Mouse (Mus musculus) CH12.LX (cell line): ENCODE data around the gene Lbx2. TPM values are rescaled to one million over a fixed set of nuclear protein-coding genes. Genes with fewer than 3 reads are reported as not detected.

Experiments used
- DNase-seq: peaks from one replicate; pipeline ENCODE4 v3.0.0-alpha.2; 2013; ENCODE audit errors: extremely low read depth
- H3K27ac ChIP-seq: 2 replicates; pipeline ENCODE4 v1.5.1; 2012; ENCODE audit warnings: low read depth, mild to moderate bottlenecking, control low read depth, moderate library complexity; ENCODE audit not compliant: insufficient read depth
- H3K27me3 ChIP-seq: replicated peaks from 2 replicates; pipeline ENCODE3; 2012; ENCODE audit warnings: inconsistent platforms
- H3K36me3 ChIP-seq, 2 experiments: replicated peaks in 1 of 2; 2 replicates each; pipeline versions ENCODE3 to v1.6.1; 2012; ENCODE audit warnings: inconsistent platforms in 1 of 2, low read length in 1 of 2, mild to moderate bottlenecking in 1 of 2, mixed read lengths in 1 of 2, moderate library complexity in 1 of 2; ENCODE audit not compliant: control insufficient read depth in 1 of 2, insufficient read depth in 1 of 2
- H3K4me1 ChIP-seq, 2 experiments: 2 replicates each; pipeline ENCODE4 v1.6.1; 2012; ENCODE audit warnings: inconsistent platforms in 1 of 2, moderate library complexity in 1 of 2; ENCODE audit not compliant: insufficient read depth in 2 of 2, control insufficient read depth in 1 of 2
- H3K4me2 ChIP-seq: 2 replicates; pipeline ENCODE4 v1.6.1; 2012; ENCODE audit warnings: low read depth, mild to moderate bottlenecking, control low read depth; ENCODE audit not compliant: poor library complexity, insufficient read depth, severe bottlenecking
- H3K4me3 ChIP-seq, 3 experiments: fragments of 150-350 bp in 1 of 3; sonication (generic) in 1 of 3; replicated peaks in 1 of 3; 2 replicates each; pipeline versions ENCODE3 to v1.5.1; 2011 to 2012; ENCODE audit warnings: low read depth in 2 of 3, low read length in 2 of 3, mild to moderate bottlenecking in 2 of 3, moderate library complexity in 2 of 3, control low read depth in 1 of 3, improper control_type of control experiment in 1 of 3, inconsistent platforms in 1 of 3, mixed read lengths in 1 of 3; ENCODE audit not compliant: poor library complexity in 1 of 3
- H3K79me2 ChIP-seq: replicated peaks from 2 replicates; pipeline ENCODE4 v1.6.1; 2012; ENCODE audit warnings: mild to moderate bottlenecking, moderate library complexity; ENCODE audit not compliant: control insufficient read depth, poor library complexity, insufficient read depth, severe bottlenecking; ENCODE audit errors: extremely low read depth
- H3K9ac ChIP-seq: 2 replicates; pipeline ENCODE4 v1.6.1; 2012; ENCODE audit warnings: low read depth, mild to moderate bottlenecking, control low read depth, moderate library complexity; ENCODE audit not compliant: insufficient read depth
- H3K9me3 ChIP-seq: replicated peaks from 2 replicates; pipeline ENCODE3; 2012; ENCODE audit warnings: low read length, inconsistent platforms, mixed read lengths
- CHD1 ChIP-seq: IDR thresholded peaks from 2 replicates; pipeline ENCODE4 v1.6.1; 2012; ENCODE audit warnings: low read depth, low read length, improper control_type of control experiment, inconsistent platforms
- CHD2 ChIP-seq: IDR thresholded peaks from 2 replicates; pipeline ENCODE4 v1.6.1; 2011; ENCODE audit warnings: low read length, improper control_type of control experiment
- E2F4 ChIP-seq: IDR thresholded peaks from 2 replicates; pipeline ENCODE4 v1.6.1; 2011; ENCODE audit warnings: low read depth, low read length, improper control_type of control experiment; ENCODE audit not compliant: insufficient replicate concordance
- ELF1 ChIP-seq: IDR thresholded peaks from 2 replicates; pipeline ENCODE4 v1.6.1; 2014; ENCODE audit warnings: low read depth, mild to moderate bottlenecking, inconsistent platforms, low read length, improper control_type of control experiment
- HCFC1 ChIP-seq: IDR thresholded peaks from 2 replicates; pipeline ENCODE4 v1.6.1; 2012; ENCODE audit warnings: low read depth, mild to moderate bottlenecking, inconsistent platforms, low read length, improper control_type of control experiment
- IRF4 ChIP-seq: IDR thresholded peaks from 2 replicates; pipeline ENCODE4 v1.6.1; 2014; ENCODE audit warnings: low read depth, mild to moderate bottlenecking, inconsistent platforms, low read length, improper control_type of control experiment
- JUND ChIP-seq: conservative IDR thresholded peaks from 2 replicates; pipeline ENCODE4 v1.6.1; 2011; ENCODE audit warnings: low read depth, low read length, improper control_type of control experiment
- KAT2A ChIP-seq: IDR thresholded peaks from 2 replicates; pipeline ENCODE4 v1.6.1; 2012; ENCODE audit warnings: low read length, improper control_type of control experiment, inconsistent platforms; ENCODE audit not compliant: insufficient replicate concordance
- MAFK ChIP-seq: IDR thresholded peaks from 2 replicates; pipeline ENCODE4 v1.6.1; 2011; ENCODE audit warnings: low read length, improper control_type of control experiment; ENCODE audit not compliant: insufficient replicate concordance
- MAX ChIP-seq: IDR thresholded peaks from 2 replicates; pipeline ENCODE4 v1.6.1; 2011; ENCODE audit warnings: low read length, improper control_type of control experiment
- MAZ ChIP-seq: IDR thresholded peaks from 2 replicates; pipeline ENCODE4 v1.6.1; 2012; ENCODE audit warnings: low read depth, mild to moderate bottlenecking, inconsistent platforms, low read length, improper control_type of control experiment, moderate library complexity
- MEF2A ChIP-seq: IDR thresholded peaks from 2 replicates; pipeline ENCODE4 v1.6.1; 2014; ENCODE audit warnings: low read depth, mild to moderate bottlenecking, inconsistent platforms, low read length, improper control_type of control experiment, borderline replicate concordance
- MXI1 ChIP-seq: IDR thresholded peaks from 2 replicates; pipeline ENCODE4 v1.6.1; 2011; ENCODE audit warnings: mild to moderate bottlenecking, low read depth, low read length, improper control_type of control experiment
- MYC ChIP-seq: IDR thresholded peaks from 2 replicates; pipeline ENCODE4 v1.6.1; 2011; ENCODE audit warnings: low read depth, mild to moderate bottlenecking, improper control_type of control experiment, low read length
- NELFE ChIP-seq: IDR thresholded peaks from 2 replicates; pipeline ENCODE4 v1.6.1; 2011; ENCODE audit warnings: low read depth, low read length, improper control_type of control experiment
- NRF1 ChIP-seq: IDR thresholded peaks from 2 replicates; pipeline ENCODE4 v1.6.1; 2014; ENCODE audit warnings: low read depth, mild to moderate bottlenecking, inconsistent platforms, low read length, improper control_type of control experiment, moderate library complexity
- PAX5 ChIP-seq: IDR thresholded peaks from 2 replicates; pipeline ENCODE4 v1.6.1; 2012; ENCODE audit warnings: low read length, inconsistent platforms, mixed read lengths
- RCOR1 ChIP-seq: conservative IDR thresholded peaks from 2 replicates; pipeline ENCODE4 v1.6.1; 2012; ENCODE audit warnings: low read depth, mild to moderate bottlenecking, inconsistent platforms, low read length, improper control_type of control experiment
- SMC3 ChIP-seq: IDR thresholded peaks from 2 replicates; pipeline ENCODE4 v1.6.1; 2011; ENCODE audit warnings: low read depth, low read length, improper control_type of control experiment
- TBP ChIP-seq: conservative IDR thresholded peaks from 2 replicates; pipeline ENCODE4 v1.6.1; 2011; ENCODE audit warnings: low read depth, low read length, improper control_type of control experiment
- TCF12 ChIP-seq: IDR thresholded peaks from 2 replicates; pipeline ENCODE4 v1.6.1; 2014; ENCODE audit warnings: low read depth, mild to moderate bottlenecking, inconsistent platforms, low read length, improper control_type of control experiment
- UBTF ChIP-seq: IDR thresholded peaks from 2 replicates; pipeline ENCODE4 v1.6.1; 2012; ENCODE audit warnings: low read depth, mild to moderate bottlenecking, inconsistent platforms, low read length, improper control_type of control experiment, moderate library complexity
- USF1 ChIP-seq: IDR thresholded peaks from 2 replicates; pipeline ENCODE4 v1.6.1; 2014; ENCODE audit warnings: low read depth, mild to moderate bottlenecking, inconsistent platforms, low read length, improper control_type of control experiment
- USF2 ChIP-seq: conservative IDR thresholded peaks from 2 replicates; pipeline ENCODE4 v1.6.1; 2011; ENCODE audit warnings: low read depth, low read length, improper control_type of control experiment
- ZMIZ1 ChIP-seq: IDR thresholded peaks from 2 replicates; pipeline ENCODE4 v1.6.1; 2012; ENCODE audit warnings: low read depth, mild to moderate bottlenecking, inconsistent platforms, low read length, improper control_type of control experiment
- ZNF384 ChIP-seq: IDR thresholded peaks from 2 replicates; pipeline ENCODE4 v1.6.1; 2012; ENCODE audit warnings: low read depth, low read length, improper control_type of control experiment, inconsistent platforms
- dilution Hi-C: fragments of 300-500 bp; cut with MboI; formaldehyde crosslinking; loops from 2 replicates; pipeline ENCODE4 v1.14.3; 2020; ENCODE audit warnings: low sequenced_read_pairs; ENCODE audit not compliant: extremely low pct_unique_long_range_greater_than_20kb, extremely low pct_ligation_motif_present
- in situ Hi-C: fragments of 300-500 bp; cut with MboI; formaldehyde crosslinking; loops from 3 replicates; pipeline ENCODE4 v1.14.3; 2019; ENCODE audit warnings: low sequenced_read_pairs, low pct_ligation_motif_present, low pct_unique_long_range_greater_than_20kb, mixed read lengths
- polyA plus RNA-seq: library from polyadenylated mRNA; unstranded; fragments of >175 nt; gene quantifications from 2 replicates; pipeline ENCODE4 v1.2.1, GENCODE M21; 2012; ENCODE audit warnings: low read depth; ENCODE audit not compliant: insufficient read length
- total RNA-seq, 2 experiments: library from RNA; depleted of rRNA; stranded (reverse); fragments of 300-350 nt in 1 of 2; fragments of >200 nt in 1 of 2; gene quantifications; 2 replicates each; pipeline ENCODE4 v1.2.3; 2012 to 2014

Lbx2 gene
- total and polyA plus RNA-seq, 3 experiments = 1.2 TPM; not detected in 2

DNA sequence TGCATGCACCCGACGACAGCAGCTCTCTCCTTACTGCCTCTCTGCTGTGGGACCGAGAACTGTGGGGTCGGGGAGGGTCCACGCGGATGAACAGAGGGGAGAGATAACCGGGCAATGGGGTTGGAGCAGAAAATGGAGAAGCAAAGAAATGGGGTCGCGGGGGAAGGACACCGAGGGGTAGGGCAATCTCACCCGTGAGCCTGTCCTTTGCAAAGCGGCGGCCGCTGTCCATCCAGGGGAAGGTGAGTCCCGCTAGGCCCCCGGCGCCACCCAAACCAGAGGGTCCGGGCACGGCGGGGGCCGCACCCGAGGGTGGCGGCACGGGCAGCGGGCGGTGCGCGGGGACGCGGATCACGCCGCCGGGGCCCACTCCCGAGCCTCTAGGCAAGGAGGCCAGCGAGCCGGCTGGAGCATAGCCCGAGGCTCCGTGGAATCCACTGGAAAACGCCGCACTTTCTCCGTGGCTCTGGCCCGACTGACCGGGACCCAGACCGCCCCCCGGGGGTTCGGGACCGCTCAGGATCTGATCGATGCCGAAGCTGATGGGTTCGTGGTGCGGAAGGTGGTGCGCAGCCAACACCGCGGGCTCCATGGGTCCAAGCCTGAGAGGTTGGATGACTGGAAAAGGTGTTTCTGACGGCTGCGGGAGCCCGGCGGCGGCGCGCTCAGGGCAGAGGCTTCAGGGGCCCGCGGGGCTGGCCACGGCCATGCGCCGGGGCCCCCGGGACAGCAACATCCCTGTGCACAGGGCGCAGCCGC, 16.5 kb upstream of the Lbx2 start:
- in situ Hi-C loops = no loop called here
- Histone ChIP-seq H3K79me2 (no peaks in the 10 kb centered on the region), H3K4me3 (no peak overlapping the region), H3K36me3 (peaks cover 0 to 22% of the 10 kb centered on the region in 2 experiments), H3K4me2 (no peak overlapping the region), H3K9ac (no peak overlapping the region), H3K27me3 (no peaks in the 10 kb centered on the region), H3K9me3 (peaks cover 33% of the 10 kb centered on the region), H3K27ac (no peak overlapping the region), H3K4me1 (no peaks in the 10 kb centered on the region)
- DNase-seq = no peak
- TF ChIP-seq E2F4 = no peak
- no peak for TF ChIP-seq ZMIZ1
- TF ChIP-seq TBP = no peak
- no peak for TF ChIP-seq HCFC1
- no peak for TF ChIP-seq CHD2
- TF ChIP-seq SMC3 = no peak
- no peak for TF ChIP-seq KAT2A
- TF ChIP-seq PAX5 = no peak
- TF ChIP-seq MAZ = no peak
- TF ChIP-seq ELF1 = no peak
- no peak for TF ChIP-seq USF2
- TF ChIP-seq NELFE = no peak
- TF ChIP-seq MYC = no peak
- no peak for TF ChIP-seq MXI1
- no peak for TF ChIP-seq RCOR1
- no peak for TF ChIP-seq UBTF
- TF ChIP-seq NRF1 = no peak
- dilution Hi-C loops = no loop called here

DNA sequence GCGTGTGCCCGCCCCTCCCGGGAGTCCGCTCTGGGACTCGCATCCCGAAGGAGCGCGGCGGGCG, 16.1 kb upstream of the Lbx2 start, which contains the start of gene Tlx2:
TSS of gene Tlx2 (minus strand) at position 47 of the 64 bp plus-strand sequence.
- Histone ChIP-seq H3K36me3 (peaks cover 0 to 20% of the 10 kb centered on the region in 2 experiments), H3K79me2 (no peaks in the 10 kb centered on the region), H3K9me3 (peaks cover 33% of the 10 kb centered on the region), H3K4me1 (no peaks in the 10 kb centered on the region), H3K27me3 (no peaks in the 10 kb centered on the region), H3K4me2 (no peak within 1 kb of the TSS), H3K9ac (no peak within 1 kb of the TSS), H3K4me3 (no peak within 1 kb of the TSS), H3K27ac (no peak within 1 kb of the TSS)
- no peak for TF ChIP-seq E2F4
- TF ChIP-seq TCF12 = no peak
- TF ChIP-seq MAX = no peak
- no peak for TF ChIP-seq KAT2A
- TF ChIP-seq MAZ = no peak
- TF ChIP-seq MEF2A = no peak
- no peak for TF ChIP-seq USF1
- TF ChIP-seq MAFK = no peak
- TF ChIP-seq USF2 = no peak
- no peak for TF ChIP-seq UBTF
- no peak for TF ChIP-seq CHD2
- no peak for TF ChIP-seq JUND
- no peak for TF ChIP-seq MYC
- no peak for TF ChIP-seq ZNF384
- no peak for TF ChIP-seq ZMIZ1
- no peak for TF ChIP-seq IRF4
- no peak for TF ChIP-seq TBP
- TF ChIP-seq CHD1 = no peak
- dilution Hi-C loops (no loop called here), in situ Hi-C loops (no loop called here)
- DNase-seq = no peak
